Mouse (Mus musculus): ENCODE data around the gene Pcsk1n. TPM values are rescaled to one million over a fixed set of nuclear protein-coding genes. Genes with fewer than 3 reads are reported as not detected.
"Not testable (repeated sequence)": the region's sequence is repeated elsewhere in the genome, so short reads cannot be mapped to it uniquely, and the experiment has no call there.

The Pcsk1n gene
- total and polyA plus RNA-seq, 2 experiments from 2014 or later: 161 to 561 TPM

GRCm38 (mm10) chrX:7910473-7910872 lies 9.1 kb upstream of the Pcsk1n start:
- ATAC-seq (ENCODE audit: low FRiP score) (no peak), DNase-seq (ENCODE audit: low spot score) (peak; percentile 28)
- TF ChIP-seq CTCF (IDR thresholded peaks at IDR 0.05): peak; percentile 43
- 46% methylated on average over 6 of the region's 6 CpGs for WGBS
- Histone ChIP-seq H3K27me3 (ENCODE audit: insufficient read depth, low read length) (no peaks in the 10 kb centered on the region), H3K9ac (replicated peaks; ENCODE audit: low read length, poor library complexity, severe bottlenecking) (no peak overlapping the region), H3K9me3 (ENCODE audit: low read length) (no peaks in the 10 kb centered on the region), H3K36me3 (ENCODE audit: insufficient read depth, low read length) (no peaks in the 10 kb centered on the region), H3K4me3 (ENCODE audit: low read depth, low read length) (no peak overlapping the region), H3K27ac (ENCODE audit: low read depth, low read length) (no peak overlapping the region), H3K4me2 (ENCODE audit: low read depth, low read length, poor library complexity, severe bottlenecking) (no peak overlapping the region), H3K4me1 (ENCODE audit: insufficient read depth, low read length) (no peaks in the 10 kb centered on the region)

GRCm38 (mm10) chrX:7915669-7916068 lies 4.0 kb upstream of the Pcsk1n start:
- H3K9ac ChIP-seq (replicated peaks; ENCODE audit: low read length, poor library complexity, severe bottlenecking); ATAC-seq (ENCODE audit: low FRiP score); H3K27ac ChIP-seq (ENCODE audit: low read depth, low read length); H3K36me3 ChIP-seq (ENCODE audit: insufficient read depth, low read length); DNase-seq (ENCODE audit: low spot score); H3K4me2 ChIP-seq (ENCODE audit: low read depth, low read length, poor library complexity, severe bottlenecking); H3K4me3 ChIP-seq (ENCODE audit: low read depth, low read length); H3K4me1 ChIP-seq (ENCODE audit: insufficient read depth, low read length); H3K9me3 ChIP-seq (ENCODE audit: low read length); H3K27me3 ChIP-seq (ENCODE audit: insufficient read depth, low read length): not testable (repeated sequence)
- WGBS: 25% methylated on average over 3 of the region's 3 CpGs
- peak; percentile 37 for TF ChIP-seq CTCF (IDR thresholded peaks at IDR 0.05)

- not testable (repeated sequence) for DNase-seq (ENCODE audit: low spot score); H3K4me3 ChIP-seq (ENCODE audit: low read depth, low read length); H3K9me3 ChIP-seq (ENCODE audit: low read length); H3K4me1 ChIP-seq (ENCODE audit: insufficient read depth, low read length); H3K27me3 ChIP-seq (ENCODE audit: insufficient read depth, low read length); H3K27ac ChIP-seq (ENCODE audit: low read depth, low read length); ATAC-seq (ENCODE audit: low FRiP score); H3K9ac ChIP-seq (replicated peaks; ENCODE audit: low read length, poor library complexity, severe bottlenecking); H3K4me2 ChIP-seq (ENCODE audit: low read depth, low read length, poor library complexity, severe bottlenecking); H3K36me3 ChIP-seq (ENCODE audit: insufficient read depth, low read length)
- 79% methylated on average over 6 of the region's 6 CpGs for WGBS
Measured at GRCm38 (mm10) chrX:7917960-7918359, 1.7 kb upstream of the Pcsk1n start.

- DNase-seq (ENCODE audit: low spot score): peak; percentile 14
- 16% methylated on average over 31 of the region's 48 CpGs for WGBS
- peak overlapping the region; percentile 77 for H3K27ac ChIP-seq (ENCODE audit: low read depth, low read length)
Measured at GRCm38 (mm10) chrX:7922032-7922431, 2.4 kb downstream of the Pcsk1n start.

GRCm38 (mm10) chrX:7926266-7926665 lies 6.6 kb downstream of the Pcsk1n start:
- peaks cover 4% of the 10 kb centered on the region for H3K36me3 ChIP-seq (ENCODE audit: insufficient read depth, low read length)
- no peak overlapping the region for H3K9ac ChIP-seq (replicated peaks; ENCODE audit: low read length, poor library complexity, severe bottlenecking)
- no peak overlapping the region for H3K27ac ChIP-seq (ENCODE audit: low read depth, low read length)
- DNase-seq (ENCODE audit: low spot score): no peak
- 77% methylated on average over 6 of the region's 6 CpGs for WGBS
- no peak for ATAC-seq (ENCODE audit: low FRiP score)
- no peaks in the 10 kb centered on the region; the same call in 1 of the 2 replicates for H3K9me3 ChIP-seq (ENCODE audit: low read length)
- no peak for TF ChIP-seq CTCF (IDR thresholded peaks at IDR 0.05)
- no peaks in the 10 kb centered on the region for H3K4me1 ChIP-seq (ENCODE audit: insufficient read depth, low read length)
- no peak overlapping the region for H3K4me3 ChIP-seq (ENCODE audit: low read depth, low read length)
- no peak overlapping the region for H3K4me2 ChIP-seq (ENCODE audit: low read depth, low read length, poor library complexity, severe bottlenecking)
- no peaks in the 10 kb centered on the region for H3K27me3 ChIP-seq (ENCODE audit: insufficient read depth, low read length)

More at GRCm38 (mm10) chrX:7922032-7922431, 2.4 kb downstream of the Pcsk1n start:
- ATAC-seq (ENCODE audit: low FRiP score): no peak
- no peaks in the 10 kb centered on the region for H3K4me1 ChIP-seq (ENCODE audit: insufficient read depth, low read length)
- no peaks in the 10 kb centered on the region; the same call in 1 of the 2 replicates for H3K36me3 ChIP-seq (ENCODE audit: insufficient read depth, low read length)
- H3K9ac ChIP-seq (replicated peaks; ENCODE audit: low read length, poor library complexity, severe bottlenecking): peak overlapping the region; percentile 77
- no peaks in the 10 kb centered on the region for H3K27me3 ChIP-seq (ENCODE audit: insufficient read depth, low read length)
- no peak for TF ChIP-seq CTCF (IDR thresholded peaks at IDR 0.05)
- H3K4me2 ChIP-seq (ENCODE audit: low read depth, low read length, poor library complexity, severe bottlenecking): peak overlapping the region; percentile 62
- peak overlapping the region; percentile 48 for H3K4me3 ChIP-seq (ENCODE audit: low read depth, low read length)
- H3K9me3 ChIP-seq (ENCODE audit: low read length): no peaks in the 10 kb centered on the region

- no peaks in the 10 kb centered on the region for H3K4me1 ChIP-seq (ENCODE audit: insufficient read depth, low read length)
- no peak for ATAC-seq (ENCODE audit: low FRiP score)
Measured at GRCm38 (mm10) chrX:7927116-7927515, 7.5 kb downstream of the Pcsk1n start.

More at GRCm38 (mm10) chrX:7927116-7927515, 7.5 kb downstream of the Pcsk1n start:
- DNase-seq (ENCODE audit: low spot score): no peak
- no peak for TF ChIP-seq CTCF (IDR thresholded peaks at IDR 0.05)
- Histone ChIP-seq H3K4me3 (ENCODE audit: low read depth, low read length) (no peak overlapping the region), H3K9ac (replicated peaks; ENCODE audit: low read length, poor library complexity, severe bottlenecking) (no peak overlapping the region), H3K36me3 (ENCODE audit: insufficient read depth, low read length) (peaks cover 7% of the 10 kb centered on the region), H3K27ac (ENCODE audit: low read depth, low read length) (no peak overlapping the region), H3K4me2 (ENCODE audit: low read depth, low read length, poor library complexity, severe bottlenecking) (no peak overlapping the region), H3K27me3 (ENCODE audit: insufficient read depth, low read length) (no peaks in the 10 kb centered on the region), H3K9me3 (ENCODE audit: low read length) (no peaks in the 10 kb centered on the region; the same call in 1 of the 2 replicates)
- WGBS: 36% methylated on average over 10 of the region's 10 CpGs
